In the genomic region with DNA sequence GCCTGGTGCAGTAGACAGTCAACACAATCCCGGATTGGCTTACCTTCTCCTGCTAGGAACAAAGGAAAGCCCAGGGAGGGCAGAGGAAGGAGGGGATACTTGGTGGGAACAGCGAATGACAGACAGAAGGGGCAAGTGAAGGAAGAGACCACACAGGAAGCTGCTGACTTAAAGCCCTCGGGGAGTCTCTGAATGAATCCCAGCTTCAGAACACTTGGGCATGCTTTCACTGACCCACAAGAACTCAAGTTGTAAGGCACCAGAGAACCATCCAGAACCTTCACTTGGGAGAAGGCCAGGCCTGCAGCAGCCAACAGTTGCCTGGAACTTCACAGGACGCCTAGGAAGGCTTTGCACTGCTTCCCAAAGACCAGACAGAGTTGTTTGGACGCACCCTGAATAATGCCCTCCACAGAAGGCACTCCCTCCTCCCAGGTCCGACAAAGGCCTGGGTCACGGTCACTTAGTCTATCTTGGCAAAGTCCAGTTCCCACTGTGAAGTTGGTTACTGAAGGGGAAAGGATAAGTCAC, we compare ENCODE assay signal across 12 mouse cellular contexts.
DNase-seq lines count a peak whose midpoint lies in the region; ATAC-seq and TF ChIP-seq lines count a peak whose summit lies in the region.
"Had no signal": no experiment of that assay in that cellular context is flagged by ENCODE, and none has a peak within 500 bp of the region (broad histone marks: within the 10 kb centered on the region; RNA-seq: fewer than 3 reads in every experiment).

No protein-coding gene starts in this region.

- no peaks in the 10 kb centered on the region for H3K36me3 ChIP-seq in embryonic facial prominence, embryonic 10.5 days (replicated peaks)
- no peaks in the 10 kb centered on the region for H3K36me3 ChIP-seq in hindbrain, postnatal 0 days (ENCODE audit: insufficient read depth, low read length)

- WGBS in embryonic facial prominence, embryonic 10.5 days, result 13% methylated on average over 7 of the region's 7 CpGs
- WGBS in hindbrain, postnatal 0 days, result 18% methylated on average over 7 of the region's 7 CpGs

- no peak for TF ChIP-seq CTCF in layer of hippocampus, adult 2 months (conservative IDR thresholded peaks at IDR 0.05)
- no peak for TF ChIP-seq CTCF in hindbrain, postnatal 0 days (IDR thresholded peaks at IDR 0.05; ENCODE audit: low read depth)

- H3K4me3 ChIP-seq in layer of hippocampus, adult 2 months, result no peak overlapping the region
- H3K4me3 ChIP-seq in embryonic facial prominence, embryonic 10.5 days, result no peak overlapping the region
- H3K4me3 ChIP-seq in hindbrain, postnatal 0 days (ENCODE audit: low read length), result no peak overlapping the region
- H3K4me3 ChIP-seq: myocyte had no signal

- H3K9ac ChIP-seq in hindbrain, postnatal 0 days (replicated peaks; ENCODE audit: low read length), result no peak overlapping the region
- H3K9ac ChIP-seq: liver, embryonic 14.5 days had no signal

- no peaks in the 10 kb centered on the region for H3K9me3 ChIP-seq in embryonic facial prominence, embryonic 10.5 days
- no peaks in the 10 kb centered on the region for H3K9me3 ChIP-seq in hindbrain, postnatal 0 days (ENCODE audit: low read length)

- H3K27me3 ChIP-seq in embryonic facial prominence, embryonic 10.5 days (replicated peaks; ENCODE audit: low read depth, poor library complexity, severe bottlenecking), result peaks cover 21% of the 10 kb centered on the region
- H3K27me3 ChIP-seq in hindbrain, postnatal 0 days (ENCODE audit: insufficient read depth, low read length), result no peaks in the 10 kb centered on the region

- 0 out of 2 replicates have a peak overlapping the region, but pooled peaks have one; percentile 5 for H3K27ac ChIP-seq in layer of hippocampus, adult 2 months
- peak overlapping the region; percentile 70 for H3K27ac ChIP-seq in embryonic facial prominence, embryonic 10.5 days (replicated peaks)
- H3K27ac ChIP-seq in hindbrain, postnatal 0 days, result peak overlapping the region; percentile 57; the same call in 1 of the 2 replicates
- H3K27ac ChIP-seq: liver, embryonic 14.5 days had no signal

- H3K4me1 ChIP-seq in embryonic facial prominence, embryonic 10.5 days, result peaks cover 95% of the 10 kb centered on the region
- H3K4me1 ChIP-seq in hindbrain, postnatal 0 days (ENCODE audit: insufficient read depth, low read length), result peaks cover 18% of the 10 kb centered on the region

- ATAC-seq in hindbrain, postnatal 0 days, result peak; percentile 86

- no peak for DNase-seq in layer of hippocampus, adult 2 months (ENCODE audit: low spot score in 2 of 2)
- no peak for DNase-seq in layer of hippocampus, postnatal 36 days
- peak; percentile 48 for DNase-seq in embryonic facial prominence, embryonic 10.5 days (ENCODE audit: low spot score)
- DNase-seq in hindbrain, postnatal 0 days (ENCODE audit: low spot score), result peak; percentile 63
- DNase-seq in lung, postnatal 36 days, result peak; percentile 57
- DNase-seq in right cerebral cortex, adult 2 months (ENCODE audit: low spot score in 2 of 2), result no peak
- no peak for DNase-seq in yolk sac, embryonic 10.5 days (ENCODE audit: low spot score)
- DNase-seq in B cell, adult 2 months, result no peak
- DNase-seq: heart, adult 11 months; spleen, adult 18-20 months had no signal

- H3K4me2 ChIP-seq in hindbrain, postnatal 0 days (ENCODE audit: low read depth, low read length), result no peak overlapping the region

Comparison
In these comparisons a context has a peak if more than half of its experiments do, and no peak if none do; other contexts are left out.
1. DNase-seq: peak in embryonic facial prominence, embryonic 10.5 days (single experiment), hindbrain, postnatal 0 days (single experiment) and lung, postnatal 36 days (single experiment); none in layer of hippocampus, adult 2 months (0 of 2), layer of hippocampus, postnatal 36 days (0 of 2), right cerebral cortex, adult 2 months (0 of 2), yolk sac, embryonic 10.5 days (single experiment) and B cell, adult 2 months (0 of 2).
2. H3K27ac ChIP-seq: peak in every context shown above with its lines; median percentile 70 in embryonic facial prominence, embryonic 10.5 days; 57 in hindbrain, postnatal 0 days; 5 in layer of hippocampus, adult 2 months.